Mouse (Mus musculus) limb, embryonic 15.5 days (tissue): Measurements from ENCODE around the gene Limch1. TPM values are rescaled to one million over a fixed set of nuclear protein-coding genes. Genes with fewer than 3 reads are reported as not detected.

ENCODE experiments used
- ATAC-seq: fragments of 200-750 bp; cut with Nextera tagmentation; 2 replicates; pipeline ENCODE4 v1.8.0; 2017; ENCODE audit warnings: low read depth, moderate TSS enrichment; ENCODE audit not compliant: insufficient number of reproducible peaks, low FRiP score, low TSS enrichment
- H3K27ac ChIP-seq: fragments of 300-500 bp; sonication (generic); 2 replicates; pipeline ENCODE4 v1.5.1; 2015; ENCODE audit warnings: moderate library complexity, mild to moderate bottlenecking, inconsistent platforms
- H3K27me3 ChIP-seq: fragments of 300-500 bp; sonication (generic); 2 replicates; pipeline ENCODE4 v1.6.1; 2015; ENCODE audit warnings: inconsistent platforms
- H3K36me3 ChIP-seq: fragments of 300-500 bp; sonication (generic); 2 replicates; pipeline ENCODE4 v1.6.1; 2015; ENCODE audit warnings: inconsistent platforms
- H3K4me1 ChIP-seq: fragments of 300-500 bp; sonication (generic); 2 replicates; pipeline ENCODE4 v1.6.1; 2015; ENCODE audit warnings: inconsistent platforms
- H3K4me2 ChIP-seq: fragments of 300-500 bp; sonication (generic); 2 replicates; pipeline ENCODE4 v1.6.1; 2015; ENCODE audit warnings: mild to moderate bottlenecking, inconsistent platforms
- H3K4me3 ChIP-seq: fragments of 300-500 bp; sonication (generic); 2 replicates; pipeline ENCODE4 v1.5.1; 2015; ENCODE audit warnings: mild to moderate bottlenecking, inconsistent platforms
- H3K9ac ChIP-seq: fragments of 300-500 bp; sonication (generic); 2 replicates; pipeline ENCODE4 v1.6.1; 2015; ENCODE audit warnings: inconsistent platforms
- H3K9me3 ChIP-seq: fragments of 300-500 bp; sonication (generic); 2 replicates; pipeline ENCODE4 v1.6.1; 2016; ENCODE audit warnings: inconsistent platforms
- WGBS: fragments of 180-500 bp; shearing (Covaris S2); methylation state at CpG from one replicate; pipeline ENCODE4 v1.1.7; 2015; 5-methylcytosine and 5-hydroxymethylcytosine counted together
- polyA plus RNA-seq: library from polyadenylated mRNA; unstranded; fragments of >200 nt; fragmentation: Nextera tagmentation; extraction: Ambion mirVana; gene quantifications from 2 replicates; pipeline ENCODE4 v1.2.1, GENCODE M21; 2015

Gene Limch1
- polyA plus RNA-seq, 1 experiment from 2014 or later = 71.8 TPM

- H3K4me2 ChIP-seq = no peak overlapping the region
- H3K4me1 ChIP-seq = peaks cover 4% of the 10 kb centered on the region; the same call in 1 of the 2 replicates
- 14% methylated on average over 5 of the region's 5 CpGs for WGBS
- no peaks in the 10 kb centered on the region for H3K27me3 ChIP-seq
- no peak for ATAC-seq
- no peaks in the 10 kb centered on the region for H3K36me3 ChIP-seq
- H3K9ac ChIP-seq = no peak overlapping the region
- no peak overlapping the region for H3K4me3 ChIP-seq
- H3K9me3 ChIP-seq = no peaks in the 10 kb centered on the region
- no peak overlapping the region for H3K27ac ChIP-seq
Measured at GRCm38 (mm10) chr5:66720921-66721320, 24.7 kb upstream of the Limch1 start.

GRCm38 (mm10) chr5:66722586-66722985 lies 23.0 kb upstream of the Limch1 start:
- no peak overlapping the region for H3K4me3 ChIP-seq
- no peaks in the 10 kb centered on the region for H3K9me3 ChIP-seq
- H3K9ac ChIP-seq = no peak overlapping the region
- no peak overlapping the region; the same call in 1 of the 2 replicates for H3K27ac ChIP-seq
- H3K4me1 ChIP-seq = peaks cover 4% of the 10 kb centered on the region; the same call in 1 of the 2 replicates
- no peak for ATAC-seq
- H3K27me3 ChIP-seq = no peaks in the 10 kb centered on the region
- H3K4me2 ChIP-seq = no peak overlapping the region
- WGBS = 60% methylated on average over 9 of the region's 9 CpGs
- H3K36me3 ChIP-seq = no peaks in the 10 kb centered on the region

- Histone ChIP-seq H3K4me2 (no peak overlapping the region), H3K9ac (no peak overlapping the region), H3K27ac (no peak overlapping the region; the same call in 1 of the 2 replicates)
Measured at GRCm38 (mm10) chr5:66723037-66723436, 22.6 kb upstream of the Limch1 start.

GRCm38 (mm10) chr5:66723626-66724025 lies 22.0 kb upstream of the Limch1 start:
- WGBS = 85% methylated on average over 3 of the region's 3 CpGs
- Histone ChIP-seq H3K9me3 (no peaks in the 10 kb centered on the region), H3K4me3 (no peak overlapping the region), H3K9ac (no peak overlapping the region), H3K4me2 (no peak overlapping the region), H3K36me3 (no peaks in the 10 kb centered on the region), H3K4me1 (peaks cover 4% of the 10 kb centered on the region; the same call in 1 of the 2 replicates), H3K27me3 (no peaks in the 10 kb centered on the region), H3K27ac (no peak overlapping the region)
- ATAC-seq = no peak

More at GRCm38 (mm10) chr5:66723037-66723436, 22.6 kb upstream of the Limch1 start:
- Histone ChIP-seq H3K27me3 (no peaks in the 10 kb centered on the region), H3K4me1 (peaks cover 4% of the 10 kb centered on the region; the same call in 1 of the 2 replicates), H3K36me3 (no peaks in the 10 kb centered on the region), H3K4me3 (no peak overlapping the region), H3K9me3 (no peaks in the 10 kb centered on the region)
- no peak for ATAC-seq
- WGBS = 60% methylated on average over 4 of the region's 4 CpGs

- Histone ChIP-seq H3K36me3 (no peaks in the 10 kb centered on the region), H3K4me1 (no peaks in the 10 kb centered on the region), H3K4me3 (no peak overlapping the region), H3K4me2 (no peak overlapping the region), H3K27ac (no peak overlapping the region), H3K9me3 (no peaks in the 10 kb centered on the region), H3K9ac (no peak overlapping the region), H3K27me3 (no peaks in the 10 kb centered on the region)
- WGBS = 92% methylated on average over 4 of the region's 4 CpGs
- ATAC-seq = no peak
Measured at GRCm38 (mm10) chr5:66729306-66729705, 16.3 kb upstream of the Limch1 start.

- Histone ChIP-seq H3K4me2 (no peak overlapping the region), H3K27ac (no peak overlapping the region)
Measured at GRCm38 (mm10) chr5:66730621-66731301, 14.9 kb upstream of the Limch1 start.

GRCm38 (mm10) chr5:66731302-66731697 lies 14.3 kb upstream of the Limch1 start:
- H3K4me1 ChIP-seq = no peaks in the 10 kb centered on the region
- 87% methylated on average over 1 of the region's 1 CpGs for WGBS
- H3K4me2 ChIP-seq = no peak overlapping the region

More at GRCm38 (mm10) chr5:66730621-66731301, 14.9 kb upstream of the Limch1 start:
- ATAC-seq = no peak
- H3K4me1 ChIP-seq = no peaks in the 10 kb centered on the region
- H3K36me3 ChIP-seq = no peaks in the 10 kb centered on the region
- WGBS = 42% methylated on average over 11 of the region's 11 CpGs
- no peak overlapping the region for H3K4me3 ChIP-seq
- H3K27me3 ChIP-seq = no peaks in the 10 kb centered on the region
- H3K9me3 ChIP-seq = no peaks in the 10 kb centered on the region
- no peak overlapping the region for H3K9ac ChIP-seq

GRCm38 (mm10) chr5:66733556-66733955 lies 12.1 kb upstream of the Limch1 start:
- no peaks in the 10 kb centered on the region for H3K4me1 ChIP-seq
- no peak overlapping the region for H3K4me3 ChIP-seq
- no peak overlapping the region for H3K4me2 ChIP-seq
- no peaks in the 10 kb centered on the region for H3K9me3 ChIP-seq
- no peak for ATAC-seq
- no peak overlapping the region for H3K27ac ChIP-seq
- no peaks in the 10 kb centered on the region for H3K36me3 ChIP-seq
- H3K27me3 ChIP-seq = no peaks in the 10 kb centered on the region
- no peak overlapping the region for H3K9ac ChIP-seq
- WGBS = 94% methylated on average over 1 of the region's 1 CpGs

More at GRCm38 (mm10) chr5:66731302-66731697, 14.3 kb upstream of the Limch1 start:
- no peaks in the 10 kb centered on the region for H3K36me3 ChIP-seq
- ATAC-seq = no peak
- H3K27ac ChIP-seq = no peak overlapping the region
- no peak overlapping the region for H3K4me3 ChIP-seq
- H3K27me3 ChIP-seq = no peaks in the 10 kb centered on the region
- no peaks in the 10 kb centered on the region for H3K9me3 ChIP-seq
- H3K9ac ChIP-seq = no peak overlapping the region

GRCm38 (mm10) chr5:66739376-66739775 lies 6.3 kb upstream of the Limch1 start:
- Histone ChIP-seq H3K9ac (no peak overlapping the region), H3K36me3 (no peaks in the 10 kb centered on the region), H3K4me3 (no peak overlapping the region), H3K4me2 (no peak overlapping the region), H3K9me3 (no peaks in the 10 kb centered on the region), H3K4me1 (no peaks in the 10 kb centered on the region), H3K27ac (no peak overlapping the region), H3K27me3 (no peaks in the 10 kb centered on the region)
- no peak for ATAC-seq
- WGBS = 93% methylated on average over 3 of the region's 3 CpGs

GRCm38 (mm10) chr5:66745996-66746681 lies 512 bp downstream of the Limch1 start:
- Histone ChIP-seq H3K4me1 (peaks cover 31% of the 10 kb centered on the region), H3K4me2 (peak overlapping the region; percentile 94), H3K36me3 (no peaks in the 10 kb centered on the region), H3K27ac (peak overlapping the region; percentile 76), H3K27me3 (peaks cover 8% of the 10 kb centered on the region), H3K4me3 (peak overlapping the region; percentile 67), H3K9me3 (no peaks in the 10 kb centered on the region), H3K9ac (peak overlapping the region; percentile 26)
- WGBS = under 1% methylated on average over 42 of the region's 42 CpGs
- peak; percentile 64 for ATAC-seq

GRCm38 (mm10) chr5:66746761-66747160 lies 1.1 kb downstream of the Limch1 start:
- Histone ChIP-seq H3K4me1 (peaks cover 34% of the 10 kb centered on the region), H3K9ac (peak overlapping the region; percentile 26; the same call in 1 of the 2 replicates), H3K36me3 (no peaks in the 10 kb centered on the region), H3K27ac (no peak overlapping the region), H3K9me3 (no peaks in the 10 kb centered on the region), H3K4me2 (peak overlapping the region; percentile 94), H3K27me3 (peaks cover 8% of the 10 kb centered on the region), H3K4me3 (peak overlapping the region; percentile 67)
- whole genome bisulfite sequencing = 10% methylated on average over 11 of the region's 11 CpGs
- ATAC-seq = no peak
